Mouse (Mus musculus) 416B (cell line): Measurements from ENCODE around the gene Shroom2.

Source experiments
- DNase-seq: peaks from one replicate; pipeline ENCODE4 v3.0.0; 2011; ENCODE audit warnings: low read depth

The Shroom2 gene

GRCm38 (mm10) chrX:152701679-152702078 lies 67.6 kb downstream of the Shroom2 start:
- DNase-seq: no peak

DNA sequence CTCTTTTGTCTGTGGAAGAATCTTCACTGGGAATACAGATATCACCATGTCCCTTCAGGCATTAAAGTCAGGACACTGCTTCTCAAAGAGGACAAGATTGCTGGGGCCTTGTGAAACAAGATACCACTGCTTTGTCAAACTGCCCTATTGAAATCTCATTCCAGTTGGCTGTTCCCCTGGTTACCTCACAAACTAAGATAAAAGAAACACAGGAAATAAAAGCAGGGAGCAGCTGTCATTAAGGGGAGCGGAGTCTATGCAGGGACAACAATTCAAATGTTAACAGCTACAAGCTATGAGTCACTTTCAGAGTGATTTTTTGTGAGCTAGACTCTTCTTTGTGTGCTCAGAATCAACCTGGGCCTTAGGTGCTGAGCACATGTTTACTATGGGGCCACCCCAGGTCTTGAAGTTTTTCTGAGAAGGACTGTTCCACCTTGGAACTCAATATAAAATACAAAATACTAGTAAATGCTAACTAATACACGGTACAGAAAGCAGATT lies 78.4 kb downstream of the Shroom2 start:
- no peak for DNase-seq

DNA sequence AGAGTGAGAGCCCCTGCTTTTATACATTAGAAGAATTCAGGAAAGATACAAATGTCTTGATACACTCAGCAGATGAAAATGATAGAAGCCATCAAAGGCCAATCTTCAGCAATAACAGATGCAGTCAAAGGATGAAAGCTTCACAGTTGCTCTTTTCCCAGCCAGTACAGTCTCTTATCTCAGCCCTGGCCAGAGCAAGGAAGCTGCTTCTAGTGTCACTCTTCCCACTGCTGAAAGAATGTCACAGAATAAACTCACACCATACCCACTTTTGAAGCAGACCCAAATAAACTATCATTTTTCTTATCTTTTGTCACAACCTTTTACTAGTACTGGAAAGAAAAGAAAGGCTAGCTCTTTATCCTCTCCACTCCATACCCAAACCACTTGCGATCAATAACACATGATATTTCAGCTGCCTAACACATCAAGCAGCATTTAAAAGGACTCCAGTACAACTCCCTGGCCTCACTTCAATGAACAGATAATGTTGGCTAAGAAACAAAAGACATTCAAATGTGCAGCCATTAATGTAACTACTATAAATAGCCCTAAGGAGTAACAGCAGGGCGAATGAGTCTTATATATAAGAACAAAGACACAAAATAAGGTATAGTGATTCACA lies 90.0 kb downstream of the Shroom2 start:
- DNase-seq: no peak

DNA sequence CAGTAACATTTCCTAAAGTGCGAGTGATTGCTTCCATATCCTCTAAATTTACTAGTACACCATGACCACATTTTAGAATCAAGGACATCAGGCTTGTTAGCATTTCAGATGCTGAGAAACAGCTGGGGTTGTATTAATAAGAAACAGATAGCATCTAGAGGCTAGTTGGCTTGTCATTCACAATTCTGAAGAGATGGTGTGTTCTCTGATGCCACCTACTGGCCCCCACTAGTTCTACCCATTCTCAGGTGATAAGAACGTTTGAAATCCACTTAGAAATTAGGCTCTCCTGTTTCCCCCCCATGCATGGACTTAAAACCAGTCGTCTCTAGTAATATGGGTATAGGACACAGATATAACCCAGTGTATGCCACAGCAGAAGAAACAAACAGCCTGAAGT lies 92.9 kb downstream of the Shroom2 start:
- DNase-seq: peak; percentile 25

GRCm38 (mm10) chrX:152673431-152673830 lies 95.8 kb downstream of the Shroom2 start:
- DNase-seq: no peak

DNA sequence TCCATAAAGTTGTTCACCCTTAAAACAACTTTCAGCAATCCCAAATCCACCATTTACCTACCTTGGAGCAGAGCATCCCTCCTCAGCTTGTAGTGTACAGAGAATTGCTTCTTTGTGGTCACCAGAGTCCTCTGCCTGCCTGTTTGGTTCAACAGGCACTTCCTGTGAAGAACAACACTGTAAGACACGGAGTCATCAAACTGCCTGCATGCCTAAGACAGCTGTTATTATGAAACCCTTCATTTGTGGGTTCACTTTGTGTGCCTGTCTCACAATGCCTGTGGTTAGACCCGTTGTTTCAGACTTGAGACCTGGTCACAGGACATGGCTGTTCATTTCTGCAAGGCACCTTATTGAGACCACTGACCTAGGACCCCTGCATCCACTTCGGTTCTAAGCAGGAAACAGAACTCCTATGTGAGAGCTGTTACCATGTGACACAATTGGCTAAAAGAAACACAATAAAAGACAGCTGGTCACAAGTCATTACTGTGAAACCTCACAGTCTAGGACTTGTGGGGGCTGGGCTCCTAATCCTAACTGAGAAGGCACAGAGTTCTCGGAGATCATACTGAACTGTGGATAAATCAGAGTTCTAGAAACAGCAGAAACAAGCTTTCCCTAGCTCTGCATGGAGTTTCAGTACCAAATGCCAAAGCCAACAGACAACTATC lies 111.8 kb downstream of the Shroom2 start:
- no peak for DNase-seq

GRCm38 (mm10) chrX:152656609-152656939 lies 112.7 kb downstream of the Shroom2 start:
- DNase-seq: no peak

- no peak for DNase-seq
These were observed 113.3 kb downstream of the Shroom2 start for GRCm38 (mm10) chrX:152655796-152656608.

DNA sequence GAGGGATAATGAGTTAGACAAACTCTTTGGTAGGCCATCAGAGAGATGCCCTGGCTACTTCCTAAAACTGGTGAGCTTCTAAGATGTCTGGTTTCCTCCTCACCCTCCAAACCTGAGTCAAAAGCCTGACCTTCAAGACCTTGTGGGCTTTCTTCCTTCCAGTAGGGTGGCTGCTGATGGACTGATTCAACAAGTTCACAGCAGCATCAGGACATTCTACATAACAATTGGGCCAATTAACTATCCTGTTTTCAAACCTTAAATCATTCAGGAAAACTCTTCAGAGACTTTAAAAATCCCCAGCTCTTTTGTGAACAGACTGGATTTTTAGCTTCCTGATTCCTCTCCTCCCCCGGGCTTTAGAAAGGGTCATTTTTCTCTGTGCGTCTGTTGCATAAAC lies 116.6 kb downstream of the Shroom2 start:
- DNase-seq: no peak

DNA sequence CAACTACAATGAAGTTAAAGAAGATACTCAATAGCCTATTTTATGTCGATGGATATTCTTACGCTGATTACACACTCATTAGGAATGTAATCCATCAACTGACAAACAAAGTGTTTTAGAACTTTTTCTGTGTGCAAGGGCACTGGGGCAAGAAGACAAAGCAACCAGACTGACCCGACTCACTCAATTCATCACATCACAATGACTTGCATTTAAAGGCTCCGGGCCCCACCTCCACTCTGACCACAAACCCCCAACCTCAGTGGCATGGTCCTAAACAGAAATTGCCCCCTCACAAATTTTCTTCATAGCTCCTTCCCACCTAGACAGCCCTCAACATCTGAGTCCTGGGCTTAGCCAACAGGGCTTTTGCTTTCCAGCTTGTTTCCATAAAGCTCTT lies 124.4 kb downstream of the Shroom2 start:
- DNase-seq: no peak

- no peak for DNase-seq
These were observed 125.3 kb downstream of the Shroom2 start for GRCm38 (mm10) chrX:152643679-152644638.

- DNase-seq: no peak
These were observed 126.1 kb downstream of the Shroom2 start for GRCm38 (mm10) chrX:152643201-152643600.

DNA sequence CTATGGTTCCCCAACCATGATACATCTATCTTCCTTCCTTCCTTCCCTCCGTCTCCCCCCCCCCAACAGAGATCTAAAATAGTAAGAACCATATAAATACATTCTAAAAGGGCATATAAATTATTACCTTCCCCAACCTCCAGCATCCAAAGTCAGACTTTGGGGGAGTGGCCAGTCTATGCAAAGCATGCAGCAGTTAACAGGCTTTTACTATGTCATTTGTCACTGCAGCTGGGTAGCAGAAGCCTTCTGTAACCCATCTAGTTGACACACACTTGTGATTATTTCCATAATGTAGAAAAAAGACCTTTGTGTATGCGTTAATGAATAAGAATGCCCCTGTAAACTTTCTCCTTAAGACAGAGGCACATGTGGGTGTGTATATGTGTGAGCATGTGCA lies 126.6 kb downstream of the Shroom2 start:
- no peak for DNase-seq

- no peak for DNase-seq
These were observed 133.9 kb downstream of the Shroom2 start for GRCm38 (mm10) chrX:152635397-152635796.

- no peak for DNase-seq
These were observed 147.9 kb downstream of the Shroom2 start for GRCm38 (mm10) chrX:152621407-152621806.

DNA sequence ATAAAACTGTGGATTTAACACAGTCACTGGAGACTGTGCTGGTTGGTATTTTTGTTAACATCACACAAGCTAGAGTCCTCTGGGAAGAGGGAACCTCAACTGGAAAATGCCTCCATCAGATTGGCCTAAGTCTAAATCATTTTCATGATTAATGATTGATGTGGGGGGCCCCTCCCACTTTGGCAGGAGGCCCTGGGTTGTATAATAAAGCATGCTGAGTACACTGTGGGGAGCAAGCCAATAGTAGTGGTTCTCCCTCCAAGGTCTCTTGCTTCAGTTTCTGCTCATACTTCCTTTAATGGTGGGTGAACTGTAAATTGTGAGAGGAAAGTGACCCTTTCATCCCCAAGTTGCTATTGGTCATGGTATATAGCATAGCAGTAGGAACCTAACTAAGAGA lies 148.3 kb downstream of the Shroom2 start:
- DNase-seq: no peak

DNA sequence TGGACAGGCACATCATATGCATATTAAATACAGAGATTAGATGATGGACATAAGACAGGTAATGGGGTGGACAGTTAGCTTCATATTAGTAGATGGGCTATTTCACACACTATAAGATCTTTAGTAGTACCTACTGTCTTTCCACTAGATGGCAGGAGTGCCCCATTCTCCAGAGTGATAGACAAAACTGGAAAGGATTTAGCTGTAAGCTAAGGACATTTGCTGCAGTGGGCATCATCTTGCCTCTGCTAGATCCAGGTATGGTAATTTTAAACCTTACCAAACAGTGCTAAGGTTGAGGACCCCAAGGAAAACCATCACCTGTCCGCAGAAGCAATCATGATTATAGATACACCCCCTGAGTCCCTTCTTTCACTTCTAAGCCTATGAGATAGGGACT lies 150.8 kb downstream of the Shroom2 start:
- DNase-seq: peak; percentile 39

GRCm38 (mm10) chrX:152563034-152563433 lies 206.2 kb downstream of the Shroom2 start, which contains the start of gene Cldn34a:
Gene Cldn34a, plus strand, starts transcription at chrX:152563334.
- no peak for DNase-seq
